Mouse (Mus musculus): Measurements from ENCODE around the gene Mepce.

Mepce gene

GRCm38 (mm10) chr5:137788946-137789531 lies 1.6 kb upstream of the Mepce start:
- no peak for DNase-seq (ENCODE audit: low read depth, low spot score)

- no peak for DNase-seq (ENCODE audit: low read depth, low spot score)
Observed at GRCm38 (mm10) chr5:137788171-137788570, 716 bp upstream of the Mepce start.

- DNase-seq (ENCODE audit: low read depth, low spot score), result peak; percentile 100
Observed at GRCm38 (mm10) chr5:137786109-137786942, 1.1 kb downstream of the Mepce start.

- peak; percentile 42 for DNase-seq (ENCODE audit: low read depth, low spot score)
Observed at GRCm38 (mm10) chr5:137785164-137786031, 2.1 kb downstream of the Mepce start.

- no peak for DNase-seq (ENCODE audit: low read depth, low spot score)
Observed at GRCm38 (mm10) chr5:137784546-137784945, 2.9 kb downstream of the Mepce start.

GRCm38 (mm10) chr5:137783901-137784540 lies 3.4 kb downstream of the Mepce start:
- no peak for DNase-seq (ENCODE audit: low read depth, low spot score)

GRCm38 (mm10) chr5:137782776-137783522 lies 4.5 kb downstream of the Mepce start:
- no peak for DNase-seq (ENCODE audit: low read depth, low spot score)

- no peak for DNase-seq (ENCODE audit: low read depth, low spot score)
Observed at GRCm38 (mm10) chr5:137781661-137782060, 5.8 kb downstream of the Mepce start.

- DNase-seq (ENCODE audit: low read depth, low spot score), result peak; percentile 55
Observed at GRCm38 (mm10) chr5:137779053-137779933, 8.2 kb downstream of the Mepce start.

GRCm38 (mm10) chr5:137778635-137779034 lies 8.8 kb downstream of the Mepce start, which contains the start of gene Ppp1r35:
Gene Ppp1r35, plus strand, starts transcription at chr5:137778849.
- peak; percentile 98 for DNase-seq (ENCODE audit: low read depth, low spot score)

GRCm38 (mm10) chr5:137777267-137777845 lies 10.1 kb downstream of the Mepce start:
- no peak for DNase-seq (ENCODE audit: low read depth, low spot score)

GRCm38 (mm10) chr5:137776408-137776918 lies 11.0 kb downstream of the Mepce start:
- peak; percentile 79 for DNase-seq (ENCODE audit: low read depth, low spot score)

- no peak for DNase-seq (ENCODE audit: low read depth, low spot score)
Observed at GRCm38 (mm10) chr5:137775587-137776290, 11.7 kb downstream of the Mepce start.

- no peak for DNase-seq (ENCODE audit: low read depth, low spot score)
Observed at GRCm38 (mm10) chr5:137772755-137773154, 14.7 kb downstream of the Mepce start.

GRCm38 (mm10) chr5:137770709-137771108 lies 16.7 kb downstream of the Mepce start:
- peak; percentile 86 for DNase-seq (ENCODE audit: low read depth, low spot score)

- DNase-seq (ENCODE audit: low read depth, low spot score), result no peak
Observed at GRCm38 (mm10) chr5:137768475-137768874, 19.0 kb downstream of the Mepce start.

GRCm38 (mm10) chr5:137766270-137766669 lies 21.2 kb downstream of the Mepce start:
- peak; percentile 54 for DNase-seq (ENCODE audit: low read depth, low spot score)

GRCm38 (mm10) chr5:137764609-137765340 lies 22.7 kb downstream of the Mepce start:
- DNase-seq (ENCODE audit: low read depth, low spot score), result no peak
